Mouse (Mus musculus) liver, adult 10 weeks (tissue): ENCODE results near the gene Dedd. TPM values are rescaled to one million over a fixed set of nuclear protein-coding genes. Genes with fewer than 3 reads are reported as not detected.

Experiments used
- polyA plus RNA-seq: library from polyadenylated mRNA; stranded (reverse); fragments of 350-450 nt; fragmentation: Illumina TruSeq; extraction: RNeasy Lipid Tissue Mini Kit (QIAGEN cat#74804); gene quantifications from one replicate; pipeline ENCODE4 v1.2.3, GENCODE M21; 2014; ENCODE audit warnings: low read depth, low replicate concordance

The Dedd gene
- polyA plus RNA-seq, result 7.6 TPM

DNA sequence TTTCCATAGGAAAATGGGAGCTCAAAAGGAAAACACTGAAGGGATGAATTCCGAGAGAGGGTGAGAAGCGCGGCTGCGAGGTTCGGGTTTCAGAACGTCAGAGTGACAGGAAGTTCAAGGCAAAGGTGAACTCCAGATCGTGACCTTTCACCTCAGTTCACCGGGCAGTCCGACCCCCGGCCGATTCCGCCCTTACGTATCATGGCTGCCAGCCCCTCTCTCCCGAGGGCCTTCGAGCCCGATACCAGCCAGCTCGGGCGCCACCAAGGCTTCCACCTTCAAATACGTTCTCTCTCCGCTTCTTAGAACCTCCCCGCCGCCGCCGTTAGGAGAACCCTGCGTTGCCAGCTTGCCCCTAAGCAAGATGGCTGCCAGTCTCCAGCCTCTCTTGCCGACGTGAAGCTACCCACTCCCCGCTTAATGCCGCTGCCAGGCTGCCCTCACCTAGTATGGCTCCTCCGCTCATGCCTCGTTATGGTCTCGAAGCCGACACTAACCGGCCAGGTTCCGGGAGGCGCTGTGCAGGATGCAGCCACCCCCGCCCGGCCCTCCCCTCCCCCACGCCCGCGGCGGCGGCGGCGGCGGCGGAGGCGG is at the start of gene Dedd:
Dedd (plus strand) TSS at position 307 of the 594 bp plus-strand sequence.

DNA sequence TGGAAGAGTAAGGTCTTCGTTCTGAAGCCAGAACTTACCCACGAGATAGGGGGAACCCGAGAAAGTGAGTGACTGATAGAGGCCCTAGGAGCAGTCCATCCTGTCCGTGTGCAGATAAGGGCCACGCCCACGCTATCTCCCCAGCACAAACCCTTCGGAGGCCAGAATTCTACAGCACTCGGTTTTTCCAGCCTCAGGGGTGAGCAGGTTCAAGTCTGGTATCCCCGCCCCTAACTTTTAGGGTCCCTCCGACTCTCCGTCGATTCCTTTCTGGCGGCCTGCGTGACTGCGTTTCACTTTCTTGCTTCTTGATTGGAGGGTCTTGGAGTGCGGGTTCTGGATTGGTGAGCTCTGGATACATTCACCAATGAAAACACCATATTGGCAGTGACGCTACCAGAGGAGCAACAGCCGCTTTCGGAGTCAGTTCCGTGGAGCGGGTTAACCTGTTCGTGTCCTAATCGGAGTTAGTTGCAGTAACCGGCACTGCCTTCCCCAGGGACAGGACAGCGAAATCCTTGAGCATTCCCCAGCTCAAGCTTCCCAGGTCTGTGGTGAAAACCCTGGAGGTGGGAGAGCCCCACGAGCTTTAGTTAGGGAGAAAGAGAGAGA is 47.9 kb upstream of the Dedd start, which contains the start of gene Ppox:
Ppox (minus strand) TSS at position 271 of the 612 bp plus-strand sequence.

DNA sequence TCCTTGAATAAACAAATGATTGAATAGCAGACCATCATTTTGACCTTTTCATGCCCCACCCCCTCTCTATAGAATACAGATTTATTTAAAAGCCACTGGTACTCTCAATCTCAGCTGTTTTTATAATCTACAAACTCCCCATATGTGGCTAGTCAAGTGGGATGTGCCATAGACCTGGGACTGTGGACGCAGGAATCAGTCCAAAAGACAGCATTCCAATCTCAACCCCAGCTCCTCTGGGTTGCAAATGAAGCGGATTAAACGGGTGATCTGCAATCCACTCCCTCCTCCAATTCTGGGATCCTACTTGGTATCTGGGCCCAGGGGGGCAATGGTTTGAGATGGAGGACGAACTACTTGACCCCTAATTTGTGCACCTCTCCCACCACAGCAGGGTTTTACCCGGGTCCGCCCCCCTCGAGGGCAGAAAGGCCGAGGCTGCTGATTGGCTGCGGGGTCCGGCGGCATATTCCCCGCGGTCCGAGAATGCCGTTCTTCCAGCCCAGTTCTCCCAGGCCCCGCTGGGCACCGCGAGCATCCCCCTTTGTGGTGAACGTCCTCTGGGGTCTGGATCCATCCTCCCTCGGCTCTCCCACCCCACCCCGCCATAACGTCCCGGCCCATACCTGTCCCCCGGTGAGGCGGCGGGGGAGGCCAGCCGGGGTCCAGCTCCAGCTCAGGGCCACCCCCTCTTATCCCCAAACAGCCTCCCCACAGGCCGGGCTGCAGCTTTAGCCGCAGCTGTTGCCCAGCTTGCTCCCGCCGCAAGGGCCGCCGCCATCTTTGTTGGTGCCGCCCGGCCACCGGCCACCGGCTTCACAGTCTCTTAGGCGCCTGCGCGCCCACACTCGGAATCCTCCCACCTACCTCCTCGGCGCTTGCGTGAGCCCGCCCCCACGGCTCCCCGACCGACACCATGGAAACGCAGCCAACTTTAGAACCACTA is 41.5 kb upstream of the Dedd start, which contains the start of gene Usp21:
Usp21 (minus strand) TSS at position 856 of the 946 bp plus-strand sequence.

DNA sequence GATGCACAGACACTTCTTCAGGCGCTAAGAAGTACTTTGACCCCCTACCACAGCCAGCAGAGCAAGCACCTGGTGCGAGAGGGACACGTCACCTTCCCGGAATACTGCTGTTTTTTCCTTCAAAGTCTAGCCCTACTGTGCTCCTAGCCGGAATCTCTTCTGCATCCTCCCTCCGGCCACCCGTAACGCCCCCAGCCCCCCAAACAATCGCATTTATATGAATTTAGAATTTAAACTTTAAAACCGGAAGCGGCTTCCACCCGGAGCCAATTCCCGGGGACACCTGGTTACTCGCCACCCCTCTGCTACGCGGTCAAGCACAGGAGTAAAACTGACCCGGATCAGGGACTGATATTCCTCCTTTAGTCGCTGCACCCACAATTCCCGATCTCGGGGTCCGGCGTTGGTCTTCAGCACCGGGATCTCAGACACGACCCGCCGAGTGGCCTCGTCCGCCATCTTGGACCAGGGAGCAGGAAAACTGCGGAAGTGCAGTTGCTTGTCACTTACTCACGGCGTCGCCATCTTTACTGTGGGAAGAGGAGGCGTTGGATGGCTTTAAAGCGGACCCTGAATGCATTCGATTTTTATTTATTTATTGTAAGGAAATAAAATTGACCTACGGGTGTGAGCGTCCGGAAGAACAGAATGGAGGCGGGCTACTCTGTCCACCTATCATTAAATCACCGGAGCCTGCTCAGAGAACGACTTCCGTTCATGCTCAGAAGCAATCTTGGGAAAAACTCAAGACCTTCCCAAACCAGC is 34.5 kb upstream of the Dedd start, which contains the start of gene Ufc1:
Ufc1 (minus strand) TSS at position 727 of the 765 bp plus-strand sequence.

DNA sequence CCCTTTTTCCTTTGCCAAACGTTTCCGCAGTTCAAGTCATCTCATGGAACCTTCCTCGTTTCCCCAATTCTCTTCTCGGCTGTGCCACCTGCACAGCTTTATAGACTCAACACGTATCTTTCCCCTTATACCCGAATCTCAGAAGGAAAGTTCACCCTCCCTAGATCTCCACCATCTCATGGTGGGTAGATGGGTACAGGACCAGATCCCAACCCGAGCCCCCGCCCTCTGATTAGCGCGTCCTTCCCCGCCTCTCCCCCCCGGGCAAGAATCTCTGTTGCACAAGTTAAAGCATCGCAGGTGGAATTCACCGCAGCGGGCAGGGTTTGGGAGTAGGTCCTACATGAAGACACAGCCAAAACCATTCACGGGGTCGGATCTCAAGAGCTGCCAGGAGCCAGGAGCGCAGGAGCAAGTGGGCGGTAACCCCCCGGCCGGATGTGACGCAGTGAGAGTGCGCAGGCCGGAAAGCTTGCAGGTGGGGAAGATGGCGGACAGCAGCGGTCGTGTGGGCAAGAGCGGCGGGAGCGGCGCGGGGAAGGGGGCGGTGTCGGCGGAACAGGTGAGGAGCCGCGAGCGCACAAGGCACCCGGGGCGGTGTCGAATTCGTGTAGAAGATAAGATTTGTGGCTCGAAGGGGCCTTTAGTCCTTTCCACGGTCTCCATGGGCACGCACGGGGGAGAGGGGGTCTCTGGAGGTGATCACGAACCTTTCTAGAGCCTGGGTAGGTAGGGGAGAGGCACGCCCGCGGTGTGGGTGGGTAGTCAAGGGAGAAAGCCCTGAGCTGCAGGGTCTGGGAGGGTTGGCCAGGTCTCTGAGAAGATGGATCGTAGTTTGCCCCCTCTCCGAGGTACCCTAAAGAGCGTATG is 16.5 kb downstream of the Dedd start, which contains the start of the genes Nit1 and Pfdn2:
Nit1 (minus strand) TSS at position 422 of the 870 bp plus-strand sequence.
Pfdn2 (plus strand) TSS at position 446 of the 870 bp plus-strand sequence.

DNA sequence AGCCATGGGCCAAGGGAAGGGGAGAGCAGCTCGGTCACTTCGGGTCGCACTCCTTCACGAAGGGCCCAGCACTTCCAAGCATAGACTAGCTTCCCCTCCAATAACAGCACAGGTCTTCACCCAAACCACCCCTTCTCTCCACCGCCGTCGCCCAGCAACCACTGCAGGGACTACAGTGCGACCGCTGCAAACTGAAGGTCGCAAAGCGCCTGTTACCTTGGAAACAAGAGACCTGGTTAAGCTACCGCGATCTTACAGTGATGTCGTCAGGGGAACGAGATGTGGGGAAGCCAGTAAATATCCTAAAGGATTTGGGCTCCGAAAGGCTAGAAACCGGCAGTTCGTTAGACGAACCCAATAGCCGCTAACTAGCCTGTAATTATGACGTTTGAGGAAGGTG is 31.7 kb downstream of the Dedd start, which contains the start of gene Klhdc9:
Klhdc9 (minus strand) TSS at position 143 of the 400 bp plus-strand sequence.

DNA sequence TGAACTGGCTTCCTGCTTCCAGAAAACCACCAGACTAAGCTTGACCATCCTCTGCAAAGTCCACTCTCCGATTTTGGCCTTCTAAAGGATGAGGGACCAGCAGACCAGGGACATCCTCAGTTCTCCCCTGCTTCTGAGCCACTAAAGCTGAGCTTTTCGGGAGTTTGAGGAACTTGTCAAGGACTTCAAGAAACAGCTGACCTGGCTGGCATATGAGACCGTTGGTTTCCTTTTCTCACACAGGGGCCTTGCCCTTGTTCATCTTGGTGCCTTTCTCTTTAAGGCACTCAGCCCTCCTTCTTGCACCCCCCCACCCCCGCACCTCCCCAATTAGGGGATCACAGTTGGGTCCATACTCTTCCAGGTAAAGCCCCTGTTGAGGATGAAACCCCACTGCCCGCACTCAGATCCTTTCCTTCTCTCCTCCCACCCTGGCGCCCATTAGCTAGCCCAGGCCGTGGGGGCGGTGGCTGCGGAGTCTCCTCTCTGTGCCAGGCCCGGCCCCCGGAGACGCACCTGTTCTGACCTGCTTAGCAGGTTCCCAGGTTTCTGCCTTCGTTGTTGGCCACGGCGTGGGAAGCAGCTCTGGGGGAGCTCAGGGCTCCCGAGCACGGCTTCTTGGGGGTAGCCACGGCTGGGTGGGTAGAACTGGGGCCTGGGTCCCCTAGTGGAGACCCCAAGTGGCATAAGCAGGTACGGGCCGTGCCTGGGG is 41.1 kb downstream of the Dedd start, which contains the start of gene Nectin4:
Nectin4 (plus strand) TSS at position 255 of the 712 bp plus-strand sequence.

DNA sequence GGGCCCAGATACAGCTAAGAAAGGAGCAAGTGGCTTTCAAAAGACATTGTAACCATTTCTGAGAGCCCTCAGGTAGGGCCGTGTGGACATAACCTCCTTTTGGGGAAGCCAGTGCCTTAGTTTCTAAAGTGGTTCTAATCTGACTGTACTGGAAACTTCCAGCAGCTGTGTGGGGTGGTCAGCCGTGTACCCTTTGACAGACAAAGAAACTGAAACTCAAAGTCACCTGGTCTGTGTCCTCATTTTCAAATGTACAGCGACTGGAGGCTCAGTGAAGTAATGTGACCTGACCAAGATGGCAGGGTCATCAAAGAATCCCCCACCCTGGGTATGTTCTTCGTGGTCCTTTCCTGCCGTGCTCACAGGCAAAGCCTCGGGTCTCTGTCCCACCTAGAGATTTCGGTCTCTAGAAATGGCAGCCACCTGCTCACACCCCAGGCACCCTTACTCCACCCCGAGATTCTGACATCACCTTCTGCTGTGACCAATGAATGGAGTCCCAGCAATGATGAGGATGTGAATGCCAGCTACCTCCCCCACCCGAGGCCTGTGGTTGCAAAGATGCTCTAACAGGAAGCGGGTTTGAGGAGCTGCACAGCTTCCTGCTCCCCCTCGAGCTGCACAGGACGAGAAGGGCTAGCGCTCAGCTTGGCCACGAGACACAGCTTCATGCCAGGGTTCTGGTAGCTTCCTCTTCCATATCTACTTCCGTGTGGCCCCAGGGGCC is 59.6 kb downstream of the Dedd start, which contains the start of gene Arhgap30:
Arhgap30 (plus strand) TSS at position 579 of the 727 bp plus-strand sequence.

Other genes starting within 250 kb of the Dedd start
- 1.9 TPM for gene Cfap126, start 215.2 kb upstream of the Dedd start, polyA plus RNA-seq
- 115 TPM for gene Sdhc, start 178.5 kb upstream of the Dedd start, polyA plus RNA-seq
- not detected for gene Mpz, start 178.4 kb upstream of the Dedd start, polyA plus RNA-seq
- 14.7 TPM for gene Pcp4l1, start 132.9 kb upstream of the Dedd start, polyA plus RNA-seq
- 117 TPM for gene Nr1i3, start 115.2 kb upstream of the Dedd start, polyA plus RNA-seq
- 1.2 TPM for gene Tomm40l, start 106.6 kb upstream of the Dedd start, polyA plus RNA-seq
- 7,804 TPM for gene Apoa2, start 104.1 kb upstream of the Dedd start, polyA plus RNA-seq
- 20.2 TPM for gene Fcer1g, start 94.8 kb upstream of the Dedd start, polyA plus RNA-seq
- gene Adamts4, start 78.7 kb upstream of the Dedd start, polyA plus RNA-seq, result not detected
- 74.6 TPM for gene Ndufs2, start 77.8 kb upstream of the Dedd start, polyA plus RNA-seq
- gene B4galt3, start 58.8 kb upstream of the Dedd start, polyA plus RNA-seq, result 3.7 TPM
- 6.1 TPM for gene Ppox, start 48.0 kb upstream of the Dedd start, polyA plus RNA-seq
- gene Usp21, start 41.2 kb upstream of the Dedd start, polyA plus RNA-seq, result 10.9 TPM
- 85.2 TPM for gene Ufc1, start 34.1 kb upstream of the Dedd start, polyA plus RNA-seq
- 61.0 TPM for gene Nit1, start 16.5 kb downstream of the Dedd start, polyA plus RNA-seq
- 29.2 TPM for gene Pfdn2, start 16.5 kb downstream of the Dedd start, polyA plus RNA-seq
- not detected for gene Klhdc9, start 31.7 kb downstream of the Dedd start, polyA plus RNA-seq
- gene Nectin4, start 41.0 kb downstream of the Dedd start, polyA plus RNA-seq, result not detected
- 1.6 TPM for gene Arhgap30, start 59.8 kb downstream of the Dedd start, polyA plus RNA-seq
- 2.3 TPM for gene Usf1, start 82.2 kb downstream of the Dedd start, polyA plus RNA-seq
- 10.0 TPM for gene Tstd1, start 89.7 kb downstream of the Dedd start, polyA plus RNA-seq
- 33.1 TPM for gene F11r, start 108.4 kb downstream of the Dedd start, polyA plus RNA-seq
- gene Alyref2, start 174.3 kb downstream of the Dedd start, polyA plus RNA-seq, result 1.1 TPM
- gene Itln1, start 206.1 kb downstream of the Dedd start, polyA plus RNA-seq, result not detected
- not detected for gene Cd244a, start 230.0 kb downstream of the Dedd start, polyA plus RNA-seq